Mouse (Mus musculus): ENCODE measurements around the gene Rsph9.

The Rsph9 gene

GRCm38 (mm10) chr17:46138563-46139236, 5.3 kb downstream of the Rsph9 start:
- DNase-seq: no peak

- DNase-seq: peak; percentile 81
These were observed 11.2 kb downstream of the Rsph9 start for GRCm38 (mm10) chr17:46132862-46133261.

GRCm38 (mm10) chr17:46132058-46132718, 11.8 kb downstream of the Rsph9 start:
- DNase-seq: peak; percentile 95

DNA sequence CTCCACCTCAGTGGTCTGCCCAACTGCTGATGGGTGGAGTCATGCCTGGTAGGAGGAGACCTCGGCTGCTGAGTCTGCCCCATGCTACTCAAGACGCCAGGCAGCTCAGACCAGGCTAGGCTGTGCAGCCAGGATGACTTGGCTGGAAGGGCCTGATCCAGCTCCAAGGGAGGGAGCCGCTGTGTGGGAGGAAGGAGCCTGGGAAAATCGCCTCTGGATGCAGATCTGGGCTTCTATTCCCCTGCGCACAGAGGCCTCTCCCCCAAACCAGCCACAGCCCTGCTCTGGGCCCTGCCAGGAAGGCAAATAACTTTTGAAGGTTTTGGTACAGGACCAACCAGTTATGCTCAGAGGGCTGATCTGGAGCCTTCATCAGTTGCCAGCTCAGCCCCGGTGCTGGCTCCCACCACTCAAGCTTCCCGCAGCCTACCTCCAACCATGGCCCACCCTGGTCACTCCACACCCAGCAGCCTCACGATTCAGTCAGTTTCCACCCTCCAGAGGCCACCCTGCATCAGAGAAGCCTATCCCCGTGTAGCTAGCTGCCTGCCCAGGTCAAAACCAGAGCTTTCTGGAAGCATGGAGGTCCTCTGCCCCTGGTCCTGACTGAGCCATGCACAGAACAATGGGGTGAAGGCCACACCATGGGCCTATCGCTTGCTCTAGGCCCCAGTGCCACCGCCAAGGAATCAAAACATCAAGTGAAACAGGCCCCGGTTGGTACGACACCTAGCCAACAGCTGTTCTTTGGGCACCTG, 14.1 kb downstream of the Rsph9 start:
- DNase-seq: peak; percentile 98

- DNase-seq: peak; percentile 94
These were observed 16.1 kb downstream of the Rsph9 start for GRCm38 (mm10) chr17:46127814-46128493.

GRCm38 (mm10) chr17:46126608-46127007, 17.4 kb downstream of the Rsph9 start:
- no peak for DNase-seq

- peak; percentile 98 for DNase-seq
These were observed 19.9 kb downstream of the Rsph9 start for GRCm38 (mm10) chr17:46123953-46124700.

GRCm38 (mm10) chr17:46123285-46123684, 20.7 kb downstream of the Rsph9 start:
- DNase-seq: peak; percentile 91

DNA sequence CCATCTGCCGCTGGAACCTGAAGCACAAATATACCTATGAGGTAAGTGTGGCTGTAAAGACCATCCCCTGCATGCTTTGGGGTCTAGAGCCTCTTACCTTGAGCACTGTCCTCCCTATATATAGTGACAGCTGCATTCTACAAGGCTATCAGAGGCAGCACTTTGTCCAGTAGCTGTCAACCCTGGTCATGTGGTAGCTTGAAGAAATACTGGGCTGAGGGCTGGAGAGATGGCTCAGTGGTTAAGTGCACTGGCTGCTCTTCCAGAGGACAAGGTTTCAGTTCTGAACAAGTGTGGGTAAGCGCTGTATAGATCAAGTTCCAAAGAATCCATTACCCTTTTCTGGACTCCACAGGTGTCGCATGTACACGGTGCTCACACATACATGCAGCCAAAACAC, 21.2 kb downstream of the Rsph9 start:
- peak; percentile 93 for DNase-seq

DNA sequence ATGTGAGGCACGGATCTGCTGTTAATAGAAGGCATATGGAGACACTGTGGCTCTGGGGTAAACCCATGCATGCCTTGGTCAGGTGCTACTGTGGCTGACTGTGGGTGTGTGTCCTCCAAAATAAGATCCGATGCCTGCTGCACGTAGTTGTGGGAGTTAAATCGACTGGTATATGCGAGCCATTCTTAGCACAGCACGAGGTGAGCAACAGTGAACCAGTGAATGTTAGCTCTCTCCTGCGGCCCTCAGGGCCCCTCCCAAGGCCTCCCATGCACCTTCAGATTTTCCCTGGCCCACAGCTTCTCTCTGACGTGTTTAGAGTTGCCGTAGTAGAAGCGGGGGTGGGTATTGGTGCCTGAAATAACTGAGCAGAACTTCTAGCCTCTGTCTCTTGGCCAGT, 24.4 kb downstream of the Rsph9 start:
- DNase-seq: peak; percentile 87

GRCm38 (mm10) chr17:46118423-46118850, 25.6 kb downstream of the Rsph9 start:
- DNase-seq: peak; percentile 91

GRCm38 (mm10) chr17:46117623-46118422, 26.2 kb downstream of the Rsph9 start:
- DNase-seq: peak; percentile 94

DNA sequence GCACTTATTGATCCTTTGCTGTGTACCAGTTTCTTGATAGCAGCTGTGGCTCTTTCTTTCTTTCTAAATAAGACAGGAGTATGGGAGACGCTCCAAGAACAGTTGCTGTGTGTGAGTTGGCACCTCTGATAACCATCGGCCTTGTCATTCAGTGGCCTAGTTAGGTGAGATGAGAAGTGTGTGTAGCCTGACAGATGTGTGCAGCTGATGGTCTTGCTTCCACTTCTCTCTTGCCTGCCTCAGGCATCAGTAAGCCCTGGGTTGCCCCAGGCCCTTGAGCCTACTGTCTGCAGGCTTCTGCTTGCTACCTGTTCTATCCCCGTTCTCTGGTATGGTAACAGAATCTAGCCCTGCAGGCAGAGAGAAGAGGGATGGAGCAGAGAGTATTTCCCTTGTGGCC, 27.1 kb downstream of the Rsph9 start:
- DNase-seq: peak; percentile 79

GRCm38 (mm10) chr17:46116138-46116537, 27.9 kb downstream of the Rsph9 start:
- DNase-seq: no peak

GRCm38 (mm10) chr17:46115489-46115888, 28.5 kb downstream of the Rsph9 start:
- DNase-seq: peak; percentile 94

DNA sequence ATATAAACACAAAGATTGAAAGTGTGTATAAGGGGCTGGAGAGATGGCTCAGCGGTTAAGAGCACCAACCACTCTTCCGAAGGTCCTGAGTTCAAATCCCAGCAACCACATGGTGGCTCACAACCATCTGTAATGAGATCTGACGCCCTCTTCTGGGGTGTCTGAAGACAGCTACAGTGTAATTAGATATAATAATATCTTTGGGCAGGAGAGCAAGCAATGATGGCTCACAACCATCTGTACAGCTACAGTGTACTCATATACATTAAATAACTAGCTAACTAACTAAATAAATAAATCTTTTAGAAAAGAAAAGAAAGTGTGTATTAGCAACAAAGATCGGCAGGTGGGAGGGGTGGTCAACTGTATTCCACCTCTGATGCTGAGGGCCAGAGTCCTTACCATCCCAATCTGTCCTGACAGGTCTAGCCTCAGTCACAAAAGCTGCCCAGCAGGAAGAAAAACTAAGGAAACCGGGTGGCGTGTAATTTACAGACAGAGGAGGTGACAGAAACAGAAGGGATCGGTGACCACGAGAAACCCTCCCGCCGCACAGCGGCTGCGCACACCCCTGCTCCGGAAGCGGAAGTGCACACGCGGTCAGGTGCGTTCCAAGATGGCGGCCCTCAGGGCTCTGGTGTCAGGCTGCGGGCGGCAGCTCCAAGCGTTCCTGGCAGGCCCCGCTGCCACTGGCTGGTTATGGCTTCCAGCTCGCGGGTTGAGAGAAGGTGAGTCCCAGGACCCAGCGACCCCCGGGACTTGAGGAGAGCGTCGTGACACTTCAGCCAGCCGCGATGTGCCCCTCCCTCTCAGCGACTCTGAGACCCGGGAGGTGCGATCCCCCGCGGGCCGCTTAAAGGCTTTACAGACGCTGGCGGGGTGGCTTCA, 33.4 kb downstream of the Rsph9 start, which contains the start of gene Mrps18a:
Gene Mrps18a (plus strand): TSS at position 585 of the 888 bp plus-strand sequence.
- DNase-seq: peak; percentile 99

DNA sequence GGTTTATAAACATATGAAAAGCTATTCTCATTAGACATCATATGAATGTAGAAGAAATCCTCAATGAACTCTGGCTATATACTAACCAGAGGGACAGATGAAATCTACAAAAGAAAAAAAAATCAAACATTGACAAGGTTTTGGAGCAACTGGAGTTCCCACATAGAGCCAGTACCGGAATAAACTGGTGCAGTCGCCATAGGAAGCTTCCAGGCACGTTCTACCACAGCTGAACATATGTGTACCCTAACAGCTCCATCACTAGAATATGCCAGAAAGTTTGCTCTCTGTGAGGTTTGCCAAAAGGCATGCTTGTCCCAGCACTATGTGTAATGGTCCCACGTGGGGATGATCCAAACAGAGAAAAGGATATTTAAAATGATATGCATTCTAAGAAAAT, 35.7 kb downstream of the Rsph9 start:
- peak; percentile 75 for DNase-seq

GRCm38 (mm10) chr17:46104487-46104886, 39.5 kb downstream of the Rsph9 start:
- peak; percentile 99 for DNase-seq

DNA sequence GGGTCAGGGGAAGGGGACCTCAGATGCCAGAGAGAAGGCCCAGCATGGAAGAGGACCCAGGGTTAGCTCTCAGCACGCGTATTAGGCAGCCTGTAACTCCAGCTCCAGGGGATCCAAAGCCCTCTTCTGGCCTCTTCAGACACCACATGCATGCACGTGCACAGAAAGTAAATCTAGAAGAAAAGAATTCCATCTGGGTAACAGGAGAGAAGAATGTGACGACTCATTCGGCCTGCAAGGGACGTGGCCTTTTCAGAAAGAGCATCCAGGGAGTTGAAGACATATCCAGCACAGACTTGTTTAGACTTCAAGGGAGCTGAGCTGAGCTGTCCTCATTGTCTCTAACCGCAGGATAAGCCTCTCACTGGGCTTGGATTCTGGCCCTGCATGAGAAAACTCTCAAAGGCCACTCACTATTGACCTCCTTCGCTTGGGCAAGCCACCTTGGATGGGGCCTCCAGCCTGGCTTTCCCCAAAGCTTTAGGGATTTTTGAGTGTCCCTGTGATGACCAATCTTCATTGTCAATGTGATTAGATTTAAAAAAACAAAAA, 41.3 kb downstream of the Rsph9 start:
- DNase-seq: no peak

DNA sequence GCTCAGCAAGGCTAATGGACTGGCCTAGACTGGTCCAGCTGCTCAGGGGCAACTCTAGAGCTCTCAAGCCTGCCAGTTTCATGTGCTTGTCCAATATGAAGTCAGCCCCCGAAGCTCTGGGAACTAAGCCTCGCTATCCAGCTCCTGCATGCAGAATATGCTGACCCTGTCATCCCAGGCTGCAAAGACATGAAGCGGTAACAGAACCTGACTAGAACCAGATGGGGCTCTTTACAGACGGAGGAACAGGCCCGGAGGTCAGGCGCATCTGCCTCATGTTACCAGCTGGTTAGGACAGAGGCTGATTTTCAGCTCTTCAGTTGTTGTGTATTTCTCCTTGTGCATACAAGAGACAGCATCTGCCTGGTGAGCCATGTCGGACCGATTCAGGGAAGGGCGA, 42.1 kb downstream of the Rsph9 start:
- DNase-seq: no peak

Data from heart, adult 11 months (tissue).